Mouse (Mus musculus) midbrain, embryonic 11.5 days (tissue): ENCODE results near the gene Tada3. TPM values are rescaled to one million over a fixed set of nuclear protein-coding genes. Genes with fewer than 3 reads are reported as not detected.
"Not testable (repeated sequence)": the region's sequence is repeated elsewhere in the genome, so short reads cannot be mapped to it uniquely, and the experiment has no call there.

ENCODE experiments used
- ATAC-seq: fragments of 200-750 bp; cut with Nextera tagmentation; 2 replicates; pipeline ENCODE4 v1.8.0; 2017; ENCODE audit warnings: moderate TSS enrichment, moderate library complexity; ENCODE audit not compliant: low FRiP score
- DNase-seq: peaks from one replicate; pipeline ENCODE4 v3.0.0; 2015; ENCODE audit warnings: low spot score; ENCODE audit errors: missing footprints
- H3K27ac ChIP-seq: fragments of 300-500 bp; sonication (generic); 2 replicates; pipeline ENCODE4 v1.5.1; 2014; ENCODE audit warnings: low read depth, low read length
- H3K27me3 ChIP-seq: fragments of 300-500 bp; sonication (generic); 2 replicates; pipeline ENCODE4 v1.6.1; 2014; ENCODE audit warnings: mild to moderate bottlenecking, low read length, moderate library complexity, mixed read lengths; ENCODE audit not compliant: control insufficient read depth, insufficient read depth
- H3K36me3 ChIP-seq: fragments of 300-500 bp; sonication (generic); 2 replicates; pipeline ENCODE4 v1.6.1; 2014; ENCODE audit warnings: mild to moderate bottlenecking, low read length, moderate library complexity, mixed read lengths; ENCODE audit not compliant: control insufficient read depth, insufficient read depth
- H3K4me1 ChIP-seq: fragments of 300-500 bp; sonication (generic); 2 replicates; pipeline ENCODE4 v1.6.1; 2014; ENCODE audit warnings: low read length; ENCODE audit not compliant: control insufficient read depth, insufficient read depth
- H3K4me2 ChIP-seq: fragments of 300-500 bp; sonication (generic); 2 replicates; pipeline ENCODE4 v1.6.1; 2014; ENCODE audit warnings: mild to moderate bottlenecking, moderate library complexity
- H3K4me3 ChIP-seq: fragments of 300-500 bp; sonication (generic); 2 replicates; pipeline ENCODE4 v1.5.1; 2014; ENCODE audit warnings: low read depth, low read length
- H3K9ac ChIP-seq: fragments of 300-500 bp; sonication (generic); 2 replicates; pipeline ENCODE4 v1.6.1; 2014; ENCODE audit warnings: low read length
- H3K9me3 ChIP-seq: fragments of 300-500 bp; sonication (generic); 2 replicates; pipeline ENCODE4 v1.6.1; 2016; ENCODE audit warnings: low read length; ENCODE audit not compliant: control insufficient read depth
- WGBS: fragments of 180-500 bp; shearing (Covaris S2); extraction: QIAGEN DNeasy Blood & Tissue Kit; methylation state at CpG from one replicate; pipeline ENCODE4 v1.1.7; 2014; 5-methylcytosine and 5-hydroxymethylcytosine counted together
- polyA plus RNA-seq: library from polyadenylated mRNA; unstranded; fragments of >200 nt; fragmentation: Nextera tagmentation; extraction: Ambion mirVana; gene quantifications from 2 replicates; pipeline ENCODE4 v1.2.1, GENCODE M21; 2014

The Tada3 gene
- polyA plus RNA-seq, 1 experiment from 2014 or later = 62.4 TPM

DNA sequence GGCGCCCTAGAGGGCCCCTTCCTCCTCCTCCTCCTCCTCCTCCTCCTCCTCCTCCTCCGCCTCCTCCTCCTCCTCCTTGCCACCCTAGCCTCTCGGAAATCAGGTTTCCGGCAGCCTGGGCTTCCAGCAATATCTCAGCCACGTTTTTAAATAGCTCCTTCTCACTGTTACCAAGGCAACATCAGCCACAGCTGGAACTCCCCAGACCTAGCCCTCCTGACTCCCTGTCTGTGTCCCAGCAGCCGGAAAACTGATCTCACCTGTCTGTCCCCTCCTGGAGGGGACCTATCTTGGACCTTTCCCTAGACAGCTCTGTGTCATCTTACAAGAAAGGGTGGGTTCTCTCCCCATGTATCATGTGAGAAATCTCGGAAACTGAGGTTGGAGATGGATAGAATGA, 35.4 kb downstream of the Tada3 start:
- Histone ChIP-seq H3K4me2 (peak overlapping the region; percentile 3; the same call in 1 of the 2 replicates), H3K9ac (no peak overlapping the region), H3K4me3 (no peak overlapping the region), H3K4me1 (peaks cover 6% of the 10 kb centered on the region), H3K9me3 (no peaks in the 10 kb centered on the region), H3K27ac (no peak overlapping the region), H3K27me3 (no peaks in the 10 kb centered on the region), H3K36me3 (no peaks in the 10 kb centered on the region)
- ATAC-seq (no peak), DNase-seq (no peak)
- 57% methylated on average over 4 of the region's 7 CpGs for WGBS

DNA sequence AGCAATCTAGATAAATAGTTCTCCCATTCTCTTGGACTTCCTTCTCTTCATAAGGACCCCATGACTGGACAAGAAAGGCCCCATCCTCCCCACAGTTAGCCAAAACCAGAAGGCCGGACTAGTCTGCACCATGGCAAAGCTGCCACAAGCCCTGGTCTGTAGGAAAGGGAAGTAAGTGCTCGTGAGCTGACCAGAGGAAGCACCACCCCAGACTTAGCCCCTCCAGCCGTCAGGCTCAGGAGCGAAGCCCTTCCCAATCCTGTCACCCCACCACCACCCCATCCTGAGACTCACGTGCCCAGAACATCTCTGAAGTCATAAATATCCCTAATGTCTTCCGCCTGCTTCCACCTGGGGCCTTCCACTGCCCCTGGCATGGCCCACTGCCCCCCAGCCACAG, 36.1 kb downstream of the Tada3 start:
- Histone ChIP-seq H3K4me1 (peaks cover 6% of the 10 kb centered on the region), H3K27me3 (no peaks in the 10 kb centered on the region), H3K4me3 (no peak overlapping the region), H3K4me2 (no peak overlapping the region), H3K9ac (no peak overlapping the region), H3K36me3 (no peaks in the 10 kb centered on the region), H3K9me3 (no peaks in the 10 kb centered on the region), H3K27ac (no peak overlapping the region)
- DNase-seq (no peak), ATAC-seq (no peak)
- WGBS = 83% methylated on average over 6 of the region's 6 CpGs

DNA sequence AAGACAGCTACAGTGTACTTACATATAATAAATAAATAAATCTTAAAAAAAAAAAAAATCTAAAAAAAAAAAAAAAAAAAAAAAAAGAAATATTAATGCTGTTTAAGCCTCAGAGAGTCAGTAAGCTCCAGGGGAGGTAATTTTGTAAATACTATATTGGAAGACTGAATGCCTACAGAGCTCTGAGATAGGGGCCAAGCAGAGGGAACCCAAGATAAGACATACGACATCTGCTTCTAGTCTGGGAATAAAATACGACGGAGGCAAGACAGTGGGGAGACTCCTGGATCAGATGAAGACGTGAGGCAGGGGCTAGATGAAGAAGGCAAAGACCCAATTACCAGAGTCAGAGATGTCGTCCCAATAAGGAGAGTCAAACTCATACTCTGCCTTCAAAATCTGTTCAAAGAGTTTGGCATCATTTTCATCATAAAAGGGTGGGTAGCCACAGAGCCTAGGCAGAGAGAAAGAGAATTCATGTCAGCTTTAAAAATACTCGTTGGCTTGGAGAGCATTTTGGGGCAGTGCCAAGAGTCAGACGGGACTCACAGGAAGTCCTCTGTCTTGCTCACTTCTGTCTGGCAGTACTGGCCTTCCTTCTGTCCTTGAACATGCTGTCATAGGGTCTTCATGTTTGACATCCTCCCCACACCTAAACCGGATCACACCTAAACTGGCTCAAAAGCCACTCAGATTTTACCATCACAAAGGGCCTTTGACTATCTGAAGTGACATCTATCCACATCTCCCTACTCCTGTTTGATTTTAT, 40.6 kb downstream of the Tada3 start:
- no peak overlapping the region for H3K27ac ChIP-seq
- WGBS = 82% methylated on average over 8 of the region's 8 CpGs
- ATAC-seq (no peak), DNase-seq (no peak)
- H3K4me3 ChIP-seq = no peak overlapping the region
- no peaks in the 10 kb centered on the region for H3K9me3 ChIP-seq
- H3K27me3 ChIP-seq = no peaks in the 10 kb centered on the region
- no peaks in the 10 kb centered on the region for H3K4me1 ChIP-seq
- H3K36me3 ChIP-seq = 0 out of 2 replicates have a peak, but pooled peaks cover 3% of the 10 kb centered on the region
- no peak overlapping the region for H3K9ac ChIP-seq
- H3K4me2 ChIP-seq = no peak overlapping the region

DNA sequence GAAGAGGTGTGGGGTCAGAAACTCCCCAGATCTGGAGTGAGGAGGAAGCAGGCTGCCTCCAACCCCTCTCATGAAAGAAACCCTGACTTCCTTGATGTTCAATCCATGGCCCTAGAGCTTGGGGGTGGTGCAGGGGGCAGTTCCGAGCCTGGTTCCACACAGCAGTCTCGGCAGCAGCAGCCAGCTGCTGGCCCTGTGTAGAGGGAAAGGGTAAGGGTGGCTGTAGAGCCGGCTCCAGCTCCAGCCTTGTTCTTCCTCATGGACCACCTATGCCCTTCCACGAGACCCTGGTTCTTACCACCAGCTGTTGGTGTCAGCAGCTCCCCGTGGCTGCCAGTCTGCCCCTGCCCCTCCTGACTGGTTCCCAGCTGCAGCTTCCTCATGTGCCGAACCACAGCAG, 43.5 kb downstream of the Tada3 start:
- H3K36me3 ChIP-seq = peaks cover 5% of the 10 kb centered on the region; the same call in 1 of the 2 replicates
- 82% methylated on average over 6 of the region's 6 CpGs for WGBS
- H3K27me3 ChIP-seq = no peaks in the 10 kb centered on the region
- no peak overlapping the region for H3K9ac ChIP-seq
- H3K4me2 ChIP-seq = no peak overlapping the region
- no peaks in the 10 kb centered on the region for H3K9me3 ChIP-seq
- no peak for DNase-seq
- H3K27ac ChIP-seq = no peak overlapping the region
- no peak overlapping the region for H3K4me3 ChIP-seq
- ATAC-seq = no peak
- H3K4me1 ChIP-seq = no peaks in the 10 kb centered on the region

DNA sequence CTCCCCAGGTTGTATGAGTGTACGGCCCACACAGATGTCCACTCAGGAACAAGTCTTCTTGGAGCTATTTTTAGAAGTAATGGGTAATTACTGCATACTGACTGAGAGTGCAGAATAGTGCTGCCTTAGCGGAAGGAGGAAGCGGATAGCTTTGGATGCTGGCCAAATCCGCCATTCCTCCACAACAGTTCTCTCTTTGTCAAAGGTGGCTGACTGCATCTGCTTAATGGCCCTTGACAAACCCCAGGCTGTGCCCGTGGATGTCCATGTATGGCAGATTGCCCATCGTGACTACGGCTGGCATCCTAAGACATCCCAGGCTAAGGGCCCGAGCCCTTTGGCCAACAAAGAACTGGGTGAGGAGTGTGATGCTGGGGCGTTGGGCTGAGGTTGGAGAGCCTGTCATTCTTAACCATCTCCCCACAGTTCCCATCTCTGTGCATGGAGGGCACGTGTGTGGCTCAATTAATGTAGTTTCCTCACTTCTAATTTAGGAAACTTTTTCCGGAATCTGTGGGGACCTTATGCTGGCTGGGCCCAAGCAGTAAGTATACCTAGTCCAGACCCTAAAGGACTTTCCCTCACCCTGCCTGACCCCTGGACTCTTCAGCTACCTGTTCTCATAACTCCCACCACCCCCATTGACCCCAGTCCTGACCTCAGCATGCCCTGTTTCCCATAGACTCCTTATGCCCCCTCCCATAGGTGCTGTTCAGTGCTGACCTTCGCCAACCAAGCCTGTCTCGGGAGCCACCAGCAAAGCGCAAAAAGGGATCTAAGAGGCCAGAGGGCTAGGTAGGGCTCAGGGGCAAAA, 44.3 kb downstream of the Tada3 start:
- no peak overlapping the region for H3K4me3 ChIP-seq
- no peak overlapping the region for H3K9ac ChIP-seq
- no peak overlapping the region for H3K4me2 ChIP-seq
- ATAC-seq = no peak
- WGBS = 88% methylated on average over 14 of the region's 14 CpGs
- H3K27ac ChIP-seq = no peak overlapping the region
- no peaks in the 10 kb centered on the region for H3K27me3 ChIP-seq
- peaks cover 5% of the 10 kb centered on the region; the same call in 1 of the 2 replicates for H3K36me3 ChIP-seq
- peak; percentile 73 for DNase-seq
- H3K9me3 ChIP-seq = no peaks in the 10 kb centered on the region
- no peaks in the 10 kb centered on the region for H3K4me1 ChIP-seq

DNA sequence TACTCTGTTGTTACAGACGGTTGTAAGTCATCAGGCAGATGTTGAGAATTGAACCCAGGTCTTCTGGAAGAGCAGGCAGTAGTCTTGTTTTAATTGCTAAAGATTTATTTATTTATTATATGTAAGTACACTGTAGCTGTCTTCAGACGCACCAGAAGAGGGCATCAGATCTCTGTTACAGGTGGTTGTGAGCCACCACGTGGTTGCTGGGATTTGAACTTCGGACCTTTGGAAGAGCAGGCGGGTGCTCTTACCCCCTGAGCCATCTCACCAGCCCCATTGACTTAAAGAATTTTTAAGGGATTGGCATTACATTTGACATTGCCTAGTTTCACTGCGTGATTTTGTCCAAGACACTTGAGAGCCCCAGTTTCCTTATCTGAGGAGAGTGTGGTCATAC, 44.9 kb downstream of the Tada3 start:
- not testable (repeated sequence) for H3K9me3 ChIP-seq, H3K4me3 ChIP-seq, H3K4me2 ChIP-seq, H3K36me3 ChIP-seq, H3K27ac ChIP-seq, H3K4me1 ChIP-seq, H3K27me3 ChIP-seq, H3K9ac ChIP-seq, ATAC-seq
- DNase-seq = peak; percentile 45
- WGBS = 74% methylated on average over 6 of the region's 6 CpGs

DNA sequence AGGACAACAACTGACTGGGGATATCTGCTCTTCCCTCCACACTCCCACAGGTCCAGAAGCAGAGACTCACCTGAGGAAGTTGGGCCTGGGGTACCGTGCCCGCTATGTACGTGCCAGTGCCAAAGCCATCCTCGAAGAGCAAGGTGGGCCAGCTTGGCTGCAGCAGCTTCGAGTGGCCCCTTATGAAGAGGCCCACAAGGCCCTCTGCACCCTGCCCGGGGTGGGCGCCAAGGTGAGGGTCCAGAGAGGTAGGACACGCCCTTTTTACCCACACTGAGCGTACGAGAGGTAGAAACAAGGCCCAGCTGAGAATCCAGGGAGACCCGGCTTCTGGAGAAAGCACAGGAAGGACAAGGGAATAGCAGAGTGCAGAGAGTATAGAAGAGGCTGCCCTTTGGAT, 46.0 kb downstream of the Tada3 start:
- Histone ChIP-seq H3K4me3 (no peak overlapping the region), H3K9me3 (no peaks in the 10 kb centered on the region), H3K4me1 (peaks cover 5% of the 10 kb centered on the region; the same call in 1 of the 2 replicates), H3K27ac (no peak overlapping the region), H3K9ac (no peak overlapping the region), H3K36me3 (peaks cover 5% of the 10 kb centered on the region; the same call in 1 of the 2 replicates), H3K4me2 (no peak overlapping the region), H3K27me3 (no peaks in the 10 kb centered on the region)
- 91% methylated on average over 11 of the region's 11 CpGs for WGBS
- DNase-seq = peak; percentile 26
- no peak for ATAC-seq

DNA sequence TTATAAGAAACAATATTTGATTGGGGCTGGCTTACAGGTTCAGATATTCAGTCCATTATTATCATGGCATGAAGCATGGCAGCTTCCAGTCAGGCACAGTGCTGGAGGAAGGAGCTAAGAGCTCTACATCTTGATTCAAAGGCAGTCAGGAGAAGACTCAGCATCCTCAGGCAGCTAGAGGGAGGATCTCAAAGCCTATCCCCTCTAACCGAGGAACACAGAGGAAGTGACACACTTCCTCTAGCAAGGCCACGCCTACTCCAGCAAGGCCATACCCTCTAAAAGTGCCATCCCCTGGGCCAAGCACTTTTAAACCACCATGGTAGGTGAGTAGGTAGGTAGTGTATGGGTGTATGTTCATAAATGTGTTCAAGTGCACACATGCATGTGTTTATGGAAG, 47.1 kb downstream of the Tada3 start:
- DNase-seq = no peak
- no peak for ATAC-seq
- Histone ChIP-seq H3K9me3 (no peaks in the 10 kb centered on the region), H3K27me3 (no peaks in the 10 kb centered on the region), H3K27ac (no peak overlapping the region), H3K4me2 (no peak overlapping the region), H3K9ac (no peak overlapping the region), H3K4me1 (peaks cover 7% of the 10 kb centered on the region; the same call in 1 of the 2 replicates), H3K4me3 (no peak overlapping the region), H3K36me3 (peaks cover 2% of the 10 kb centered on the region; the same call in 1 of the 2 replicates)
- 71% methylated on average over 2 of the region's 2 CpGs for WGBS

DNA sequence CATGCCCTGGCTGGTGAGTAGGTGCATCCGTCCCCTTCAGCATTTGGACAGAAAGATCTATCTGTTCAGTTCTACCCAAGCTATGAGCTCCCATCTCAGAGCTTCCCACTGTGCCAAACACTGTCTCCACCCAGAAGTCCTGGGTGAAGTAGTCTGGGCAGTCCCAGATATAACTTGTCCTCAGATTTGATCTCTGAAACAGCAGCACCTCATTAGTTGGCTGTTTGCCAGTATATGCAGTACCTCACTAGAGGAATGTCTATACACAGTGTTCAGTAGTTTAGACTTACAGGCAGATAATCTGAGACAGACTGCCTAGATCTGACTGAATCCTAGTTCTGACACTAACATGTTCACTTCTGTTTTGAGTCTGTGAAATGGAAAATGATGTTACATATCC, 48.3 kb downstream of the Tada3 start:
- Histone ChIP-seq H3K36me3 (peaks cover 3% of the 10 kb centered on the region), H3K9ac (no peak overlapping the region), H3K4me2 (no peak overlapping the region), H3K9me3 (no peaks in the 10 kb centered on the region), H3K4me3 (no peak overlapping the region), H3K27ac (no peak overlapping the region), H3K4me1 (peaks cover 7% of the 10 kb centered on the region; the same call in 1 of the 2 replicates), H3K27me3 (no peaks in the 10 kb centered on the region)
- peak; percentile 28 for DNase-seq
- no peak for ATAC-seq
- 90% methylated on average over 1 of the region's 1 CpGs for WGBS
